ENCODE assay signal across 35 mouse cellular contexts in genomic region chr14:48834416-48834815, GRCm38 (mm10).
"Had no signal": no experiment of that assay in that cellular context is flagged by ENCODE, and none has a peak within 500 bp of the region (broad histone marks: within the 10 kb centered on the region; RNA-seq: fewer than 3 reads in every experiment).

No protein-coding gene starts in this region.

- H3K9ac ChIP-seq: heart, embryonic 12.5 days; heart, embryonic 13.5 days; heart, embryonic 15.5 days; hindbrain, embryonic 12.5 days; hindbrain, embryonic 13.5 days; hindbrain, embryonic 14.5 days; hindbrain, embryonic 15.5 days; intestine, embryonic 15.5 days; kidney, embryonic 15.5 days had no signal

- H3K4me3 ChIP-seq: heart, embryonic 10.5 days; heart, embryonic 12.5 days; heart, embryonic 13.5 days; heart, embryonic 15.5 days; hindbrain, embryonic 10.5 days; hindbrain, embryonic 12.5 days; hindbrain, embryonic 13.5 days; hindbrain, embryonic 15.5 days; intestine, embryonic 15.5 days; kidney, embryonic 15.5 days; layer of hippocampus, adult 2 months; left cerebral cortex, adult 2 months had no signal

- H3K36me3 ChIP-seq: heart, embryonic 10.5 days; heart, embryonic 12.5 days; heart, embryonic 13.5 days; heart, embryonic 15.5 days; hindbrain, embryonic 10.5 days; hindbrain, embryonic 12.5 days; hindbrain, embryonic 13.5 days; hindbrain, embryonic 15.5 days; intestine, embryonic 15.5 days; kidney, embryonic 15.5 days had no signal

- H3K9me3 ChIP-seq: heart, embryonic 10.5 days; heart, embryonic 12.5 days; heart, embryonic 13.5 days; heart, embryonic 15.5 days; hindbrain, embryonic 10.5 days; hindbrain, embryonic 12.5 days; hindbrain, embryonic 13.5 days; hindbrain, embryonic 15.5 days; intestine, embryonic 15.5 days; kidney, embryonic 15.5 days had no signal

- H3K27me3 ChIP-seq: heart, embryonic 12.5 days; heart, embryonic 13.5 days; heart, embryonic 15.5 days; hindbrain, embryonic 12.5 days; hindbrain, embryonic 13.5 days; hindbrain, embryonic 15.5 days; intestine, embryonic 15.5 days; kidney, embryonic 15.5 days had no signal

- H3K27ac ChIP-seq: heart, embryonic 10.5 days; heart, embryonic 13.5 days; heart, embryonic 15.5 days; hindbrain, embryonic 10.5 days; hindbrain, embryonic 12.5 days; hindbrain, embryonic 13.5 days; hindbrain, embryonic 14.5 days; hindbrain, embryonic 15.5 days; hindbrain, postnatal 0 days; intestine, embryonic 15.5 days; kidney, embryonic 15.5 days; kidney, postnatal 0 days; layer of hippocampus, adult 2 months; left cerebral cortex, adult 2 months had no signal

- ATAC-seq: hindbrain, embryonic 16.5 days; hindbrain, postnatal 0 days; inflammation-experienced regulatory T-cells, adult 6 months; intestine, embryonic 15.5 days; intestine, embryonic 16.5 days; intestine, postnatal 0 days had no signal

- DNase-seq: heart, postnatal 10 days; heart, postnatal 14 days; heart, postnatal 36 days; kidney, adult 11 months; kidney, adult 18-20 months; kidney, adult 2 months; kidney, adult 8-10 months; kidney, adult 9 months; kidney, postnatal 10 days; kidney, postnatal 14 days; kidney, postnatal 25 days; kidney, postnatal 36 days; kidney, postnatal 4 days; layer of hippocampus, adult 9-11 months; layer of hippocampus, postnatal 36 days had no signal

- H3K4me1 ChIP-seq: heart, embryonic 10.5 days; heart, embryonic 12.5 days; heart, embryonic 15.5 days; intestine, embryonic 15.5 days; kidney, embryonic 15.5 days had no signal

- H3K4me2 ChIP-seq: heart, embryonic 11.5 days; heart, embryonic 12.5 days; heart, embryonic 13.5 days; heart, embryonic 15.5 days; hindbrain, embryonic 12.5 days; hindbrain, embryonic 13.5 days; hindbrain, embryonic 14.5 days; hindbrain, embryonic 15.5 days; intestine, embryonic 15.5 days; kidney, embryonic 15.5 days had no signal
